Mouse (Mus musculus): ENCODE results near the gene Hnf1b. TPM values are rescaled to one million over a fixed set of nuclear protein-coding genes. Genes with fewer than 3 reads are reported as not detected.

The Hnf1b gene
- total and polyA plus RNA-seq, 3 experiments, result 0.11 to 3.0 (median 0.42) TPM

- TF ChIP-seq ZKSCAN1 (IDR thresholded peaks at IDR 0.05; ENCODE audit: borderline replicate concordance, low read depth, low read length) (no peak), MYC (IDR thresholded peaks at IDR 0.05; ENCODE audit: low read depth, low read length) (no peak), ZNF384 (IDR thresholded peaks at IDR 0.05; ENCODE audit: low read depth, low read length) (no peak), ELF1 (IDR thresholded peaks at IDR 0.05; ENCODE audit: low read depth, low read length) (no peak), CHD1 (IDR thresholded peaks at IDR 0.05; ENCODE audit: low read depth, low read length) (no peak), UBTF (IDR thresholded peaks at IDR 0.05; ENCODE audit: low read depth, low read length) (no peak), RCOR1 (conservative IDR thresholded peaks at IDR 0.05; ENCODE audit: low read depth, low read length) (no peak), ZMIZ1 (IDR thresholded peaks at IDR 0.05; ENCODE audit: low read depth, low read length) (no peak), CTCF (conservative IDR thresholded peaks at IDR 0.05 in 1 of 2, IDR thresholded peaks at IDR 0.05 in 1 of 2; ENCODE audit: low read depth in 2 of 2, low read length in 2 of 2) (no peak), POLR2A (IDR thresholded peaks at IDR 0.05; ENCODE audit: low read depth, low read length) (no peak), JUN (IDR thresholded peaks at IDR 0.05; ENCODE audit: insufficient read depth, low read depth, low read length) (no peak), JUND (conservative IDR thresholded peaks at IDR 0.05; ENCODE audit: low read depth, low read length) (no peak), TCF12 (IDR thresholded peaks at IDR 0.05; ENCODE audit: low read depth, low read length) (no peak), MAX (IDR thresholded peaks at IDR 0.05; ENCODE audit: low read length) (no peak), RAD21 (IDR thresholded peaks at IDR 0.05; ENCODE audit: low read depth, low read length) (no peak), SMC3 (IDR thresholded peaks at IDR 0.05; ENCODE audit: low read depth, low read length) (no peak)
- Histone ChIP-seq H3K9ac (ENCODE audit: insufficient read depth, low read depth) (no peak overlapping the region), H3K4me2 (ENCODE audit: insufficient read depth, low read depth, poor library complexity, severe bottlenecking) (peak overlapping the region; percentile 93), H3K4me1 (ENCODE audit: control insufficient read depth in 1 of 2, insufficient read depth in 2 of 2) (peaks cover 7 to 20% of the 10 kb centered on the region in 2 experiments), H3K27me3 (replicated peaks) (no peaks in the 10 kb centered on the region), H3K36me3 (replicated peaks in 1 of 2; ENCODE audit: control insufficient read depth in 1 of 2, insufficient read depth in 1 of 2, low read length in 1 of 2) (no peaks in the 10 kb centered on the region), H3K27ac (ENCODE audit: insufficient read depth, low read depth) (no peak overlapping the region), H3K4me3 (replicated peaks in 1 of 3; ENCODE audit: low read depth in 2 of 3, low read length in 2 of 3, poor library complexity in 1 of 3) (no peak overlapping the region), H3K79me2 (replicated peaks; ENCODE audit: control insufficient read depth, extremely low read depth, insufficient read depth, poor library complexity, severe bottlenecking) (no peaks in the 10 kb centered on the region), H3K9me3 (replicated peaks; ENCODE audit: low read length) (peaks cover 19% of the 10 kb centered on the region)
- in situ Hi-C loops (cut with MboI; ENCODE audit: low pct_ligation_motif_present, low pct_unique_long_range_greater_than_20kb, low sequenced_read_pairs) (no loop called here), dilution Hi-C loops (cut with MboI; ENCODE audit: extremely low pct_ligation_motif_present, extremely low pct_unique_long_range_greater_than_20kb, low sequenced_read_pairs) (no loop called here)
- DNase-seq (ENCODE audit: extremely low read depth), result no peak
Observed at GRCm38 (mm10) chr11:83850586-83851272, 866 bp downstream of the Hnf1b start.

- in situ Hi-C loops (cut with MboI; ENCODE audit: low pct_ligation_motif_present, low pct_unique_long_range_greater_than_20kb, low sequenced_read_pairs), result no loop called here
- no peak overlapping the region for H3K9ac ChIP-seq (ENCODE audit: insufficient read depth, low read depth)
- H3K79me2 ChIP-seq (replicated peaks; ENCODE audit: control insufficient read depth, extremely low read depth, insufficient read depth, poor library complexity, severe bottlenecking), result no peaks in the 10 kb centered on the region
- H3K27ac ChIP-seq (ENCODE audit: insufficient read depth, low read depth), result no peak overlapping the region
- H3K4me1 ChIP-seq (ENCODE audit: control insufficient read depth in 1 of 2, insufficient read depth in 2 of 2), result peaks cover 4 to 18% of the 10 kb centered on the region in 2 experiments
- H3K27me3 ChIP-seq (replicated peaks), result no peaks in the 10 kb centered on the region
- no peak for DNase-seq (ENCODE audit: extremely low read depth)
- peaks cover 19% of the 10 kb centered on the region for H3K9me3 ChIP-seq (replicated peaks; ENCODE audit: low read length)
- TF ChIP-seq TBP (conservative IDR thresholded peaks at IDR 0.05; ENCODE audit: low read depth, low read length) (no peak), MYC (IDR thresholded peaks at IDR 0.05; ENCODE audit: low read depth, low read length) (no peak), USF2 (conservative IDR thresholded peaks at IDR 0.05; ENCODE audit: low read depth, low read length) (no peak)
- H3K4me2 ChIP-seq (ENCODE audit: insufficient read depth, low read depth, poor library complexity, severe bottlenecking), result no peak overlapping the region
- H3K36me3 ChIP-seq (replicated peaks in 1 of 2; ENCODE audit: control insufficient read depth in 1 of 2, insufficient read depth in 1 of 2, low read length in 1 of 2), result no peaks in the 10 kb centered on the region
- no peak overlapping the region for H3K4me3 ChIP-seq (replicated peaks in 1 of 3; ENCODE audit: low read depth in 2 of 3, low read length in 2 of 3, poor library complexity in 1 of 3)
- dilution Hi-C loops (cut with MboI; ENCODE audit: extremely low pct_ligation_motif_present, extremely low pct_unique_long_range_greater_than_20kb, low sequenced_read_pairs), result no loop called here
Observed at GRCm38 (mm10) chr11:83851273-83852015, 1.6 kb downstream of the Hnf1b start.
